Mouse (Mus musculus) right cerebral cortex, postnatal 25 days (tissue): ENCODE results near the gene Stmn1.

Experiments
- DNase-seq: peaks from one replicate; pipeline ENCODE4 v3.0.0; 2022

Stmn1 gene

DNA sequence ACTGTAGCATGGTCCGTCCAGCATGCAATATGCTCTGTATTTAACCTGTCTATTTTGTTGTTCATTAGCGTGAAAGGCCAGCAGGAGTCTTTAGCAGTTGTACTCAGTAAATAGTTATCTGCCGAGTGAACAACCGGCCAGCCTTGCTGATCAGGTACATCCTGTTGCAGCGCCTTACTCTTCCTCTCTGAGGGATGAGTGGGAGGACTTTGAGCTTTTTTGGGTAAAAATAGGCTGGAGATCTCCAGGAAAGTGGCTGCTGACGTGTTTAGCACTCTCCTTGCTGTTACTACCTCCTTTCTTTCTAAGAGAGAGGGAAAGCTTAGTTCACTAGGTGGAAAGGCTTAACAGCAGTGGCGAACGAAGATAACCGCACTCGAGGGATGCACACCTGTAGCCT, 49.6 kb downstream of the Stmn1 start:
- peak; percentile 36 for DNase-seq

GRCm38 (mm10) chr4:134518541-134518940, 50.4 kb downstream of the Stmn1 start:
- no peak for DNase-seq

GRCm38 (mm10) chr4:134519281-134519680, 51.2 kb downstream of the Stmn1 start:
- DNase-seq, result no peak
